Mouse (Mus musculus) cerebellum, postnatal 14 days (tissue): ENCODE data around the gene Adk.

ENCODE experiments used
- DNase-seq, 2 experiments: peaks; one replicate each; pipeline ENCODE4 v3.0.0; 2021; ENCODE audit warnings: mixed read lengths in 2 of 2

Adk gene

DNA sequence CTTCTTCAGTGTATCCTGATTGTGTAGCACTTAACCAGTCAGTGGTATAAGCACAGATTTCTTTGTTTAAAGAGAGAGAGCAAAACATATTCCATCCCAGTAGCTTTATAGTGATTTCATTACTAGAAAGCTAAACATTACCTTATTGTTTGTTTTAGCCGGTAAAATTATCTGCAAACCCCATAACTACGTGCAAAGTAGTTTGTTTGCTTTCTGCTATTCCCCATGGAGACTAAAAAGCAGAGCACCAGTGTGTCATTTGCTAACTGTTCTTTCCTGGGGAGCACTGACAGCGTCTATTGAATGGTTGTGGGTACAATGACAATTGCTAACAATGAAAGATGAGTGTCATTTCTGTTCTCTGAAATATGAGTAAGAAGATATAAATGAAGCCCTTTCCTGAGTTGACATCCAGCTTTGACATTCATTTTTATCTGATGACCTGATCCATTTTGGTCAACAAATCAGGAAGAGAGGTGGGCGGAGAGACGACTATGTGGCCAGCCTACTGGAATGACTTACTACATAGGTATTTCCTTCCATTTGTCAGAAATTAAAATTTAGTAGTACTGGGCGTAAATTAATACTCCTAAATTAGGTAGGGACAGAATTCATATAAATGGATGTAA, 226.6 kb downstream of the Adk start:
- no peak for DNase-seq

DNA sequence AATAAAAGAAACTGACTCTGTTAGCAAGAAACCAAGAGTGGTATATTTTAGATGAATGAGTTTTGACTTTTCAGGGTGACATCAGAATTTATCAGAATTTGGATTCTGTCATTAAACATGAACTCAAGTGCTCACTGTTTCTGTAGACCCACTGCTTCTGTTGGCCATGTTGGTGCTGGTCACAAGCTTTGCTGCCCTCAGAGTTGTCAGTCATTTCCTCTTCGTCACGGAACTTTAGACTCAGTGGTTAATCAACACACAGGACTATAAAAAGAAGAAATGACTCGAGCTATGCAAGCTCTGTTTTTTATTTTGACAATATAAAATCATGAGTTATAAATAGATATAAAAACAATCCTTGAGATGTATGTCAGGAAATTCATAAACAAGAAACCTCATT, 228.1 kb downstream of the Adk start:
- no peak for DNase-seq

DNA sequence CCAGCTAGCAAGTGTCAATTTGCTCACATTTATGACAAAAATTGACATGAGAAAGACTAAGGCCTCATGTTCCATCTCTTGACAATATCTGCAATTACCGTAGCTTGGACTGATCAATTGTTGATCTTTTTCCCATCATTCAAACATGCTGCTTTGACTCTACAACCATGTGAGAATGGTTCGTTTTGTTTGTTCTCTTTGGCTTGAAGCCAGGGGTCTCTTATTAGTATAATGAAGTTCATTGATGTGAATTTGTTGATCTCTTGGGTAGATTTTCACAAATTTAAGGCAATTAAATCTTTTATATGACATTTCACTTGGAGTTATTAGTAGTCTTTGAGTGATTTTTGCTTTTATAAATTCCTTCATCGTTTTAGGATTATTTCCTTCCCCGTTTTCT, 229.1 kb downstream of the Adk start:
- no peak for DNase-seq

GRCm38 (mm10) chr14:21284116-21284515, 231.7 kb downstream of the Adk start:
- no peak for DNase-seq

GRCm38 (mm10) chr14:21284847-21285246, 232.5 kb downstream of the Adk start:
- DNase-seq: no peak

DNA sequence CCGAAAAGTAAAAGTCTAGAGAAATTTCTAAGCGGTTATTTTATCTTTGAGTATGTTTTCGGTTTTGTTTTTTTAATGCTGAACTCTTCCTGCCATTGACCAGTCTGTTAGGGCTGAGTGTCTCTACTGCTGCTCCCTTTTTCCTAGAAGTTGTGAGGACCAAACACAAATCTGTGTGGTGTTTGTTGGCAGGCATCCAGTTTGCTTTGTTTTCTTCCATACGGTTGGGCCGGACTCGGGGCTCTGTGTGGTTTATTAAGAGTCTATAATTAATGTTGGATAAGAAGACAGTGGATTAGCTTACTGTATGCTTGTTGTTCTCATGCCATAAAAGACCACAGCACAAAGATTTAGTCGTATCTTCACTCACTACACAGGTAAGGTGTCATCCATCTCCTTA, 233.9 kb downstream of the Adk start:
- DNase-seq: no peak

DNA sequence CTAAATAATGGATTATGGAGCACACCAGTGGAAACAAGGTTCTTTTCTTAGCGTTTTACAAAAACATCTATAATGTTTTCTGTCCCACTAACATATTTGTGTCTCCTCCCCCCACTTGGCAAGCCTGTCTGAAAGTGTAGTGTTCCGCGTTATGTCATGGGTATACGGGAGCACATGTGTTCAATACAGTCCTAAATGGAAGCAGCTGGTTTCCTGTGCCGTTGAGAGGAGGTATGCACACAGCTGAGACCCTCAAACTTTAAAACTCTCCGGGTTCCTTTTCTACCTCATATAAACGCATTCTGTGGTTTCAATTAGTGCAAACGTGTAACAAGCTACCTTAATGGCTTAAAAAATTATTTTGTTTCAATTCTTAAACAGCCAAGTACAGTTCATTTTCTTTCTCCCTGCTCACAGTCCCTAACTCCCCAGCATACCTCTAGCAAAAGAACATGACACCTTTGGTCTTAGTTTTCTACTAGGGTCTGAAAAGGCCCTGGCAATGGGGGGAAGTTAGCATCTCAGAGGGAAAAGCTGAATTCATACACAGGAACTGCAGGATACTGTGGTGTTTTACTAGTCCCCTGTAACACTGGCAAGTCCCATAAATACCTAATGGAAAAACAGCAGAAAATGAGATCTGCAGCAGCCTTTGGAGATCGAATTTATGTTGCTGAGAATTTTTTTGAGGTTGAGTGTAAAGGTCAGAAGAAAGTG, 235.5 kb downstream of the Adk start:
- DNase-seq: no peak

GRCm38 (mm10) chr14:21299743-21300142, 247.4 kb downstream of the Adk start:
- no peak for DNase-seq

DNA sequence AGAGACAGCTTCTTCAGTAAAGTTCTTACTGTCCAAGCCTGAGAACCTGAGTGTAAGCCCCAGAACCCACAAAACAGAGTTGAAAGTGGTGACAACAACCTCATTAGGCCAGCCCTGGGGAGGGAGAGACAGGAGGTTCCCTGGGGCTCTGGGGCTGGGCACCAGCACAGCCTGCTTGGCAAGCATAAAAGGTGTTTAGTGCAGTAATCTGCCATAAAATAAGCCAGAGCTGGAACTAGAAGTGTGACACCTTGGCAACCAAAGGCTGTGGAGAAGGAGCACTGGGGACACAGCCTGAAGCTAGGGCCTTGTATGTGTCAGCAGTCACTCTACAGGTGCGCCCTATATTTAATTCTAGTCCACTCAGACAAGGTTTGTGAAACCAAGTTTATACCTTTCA, 252.4 kb downstream of the Adk start:
- peak; percentile 12 to 40 for DNase-seq

GRCm38 (mm10) chr14:21308349-21308936, 256.1 kb downstream of the Adk start:
- no peak for DNase-seq

DNA sequence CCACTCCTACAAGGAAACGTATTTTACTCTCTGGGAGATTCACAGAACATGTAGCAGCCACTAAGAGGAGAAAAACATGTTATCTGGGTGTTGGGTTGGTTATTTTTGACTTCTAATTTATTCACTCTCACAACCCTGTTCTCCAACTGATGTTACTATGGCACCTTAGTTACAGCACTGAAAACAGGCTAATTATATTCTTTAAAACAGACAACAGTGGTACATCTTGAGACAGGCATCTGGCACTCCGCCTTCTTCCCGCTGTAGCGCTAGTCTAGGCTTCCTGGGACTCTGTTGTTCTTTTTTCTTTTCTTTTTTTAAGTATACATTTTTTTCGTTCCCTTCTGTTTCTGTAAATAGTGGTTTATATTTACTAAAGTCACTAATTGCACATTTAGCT, 258.2 kb downstream of the Adk start:
- DNase-seq: no peak

DNA sequence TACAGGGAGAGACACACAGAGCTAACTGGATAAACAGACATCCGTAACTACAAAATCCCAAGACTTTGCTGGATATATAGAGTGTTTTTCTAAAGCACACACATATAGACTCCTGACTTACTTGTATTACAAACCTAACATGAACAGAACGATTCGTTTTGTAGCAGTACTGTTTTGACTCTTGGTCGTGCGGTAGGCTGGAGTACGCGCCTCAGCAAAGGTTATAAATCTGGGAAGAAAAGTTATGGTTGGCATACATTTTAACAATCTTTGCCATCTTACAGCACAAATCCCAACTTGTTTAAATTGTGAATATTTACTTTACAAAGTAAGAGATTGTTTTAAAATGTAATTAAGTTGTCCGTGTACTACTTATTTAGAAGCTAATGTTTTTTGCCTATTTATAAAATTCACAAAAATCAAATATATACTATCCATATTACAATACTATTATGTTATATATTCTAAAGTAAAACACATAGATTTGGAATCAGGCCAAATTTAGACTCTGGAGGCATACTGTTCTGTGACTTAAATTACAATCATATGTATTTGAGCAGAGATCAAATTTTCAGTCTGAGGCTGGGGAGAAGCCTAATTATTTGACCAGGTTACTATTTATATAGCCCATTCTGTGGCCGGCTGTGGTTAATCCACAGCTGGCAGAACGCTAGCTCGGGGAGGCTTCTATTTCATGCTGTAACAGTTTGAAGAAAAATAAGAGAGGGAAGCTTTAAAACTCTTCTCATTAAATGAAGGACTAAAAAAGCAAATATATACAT, 261.4 kb downstream of the Adk start:
- no peak for DNase-seq

GRCm38 (mm10) chr14:21314466-21314865, 262.1 kb downstream of the Adk start:
- no peak for DNase-seq

DNA sequence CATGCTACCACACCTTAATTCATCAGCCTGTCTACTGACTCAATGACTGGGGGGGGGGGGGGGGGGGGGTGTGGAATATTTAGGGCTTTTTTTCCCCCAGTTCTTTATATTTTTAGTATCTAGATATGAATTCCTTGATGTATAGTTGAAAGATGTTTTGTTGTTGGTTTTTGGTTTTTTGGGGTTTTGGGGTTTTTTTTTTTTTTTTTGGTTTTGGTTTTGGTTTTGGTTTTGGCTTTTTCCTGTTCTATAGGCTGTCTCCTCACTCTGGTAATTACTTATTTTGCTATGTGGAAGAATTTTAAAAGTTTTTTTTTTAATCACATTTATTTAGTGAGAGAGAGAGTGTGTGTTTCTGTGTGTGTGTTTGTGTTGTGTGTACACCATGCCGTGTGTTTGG, 282.5 kb downstream of the Adk start:
- no peak for DNase-seq

GRCm38 (mm10) chr14:21335691-21336314, 283.4 kb downstream of the Adk start:
- no peak for DNase-seq

DNA sequence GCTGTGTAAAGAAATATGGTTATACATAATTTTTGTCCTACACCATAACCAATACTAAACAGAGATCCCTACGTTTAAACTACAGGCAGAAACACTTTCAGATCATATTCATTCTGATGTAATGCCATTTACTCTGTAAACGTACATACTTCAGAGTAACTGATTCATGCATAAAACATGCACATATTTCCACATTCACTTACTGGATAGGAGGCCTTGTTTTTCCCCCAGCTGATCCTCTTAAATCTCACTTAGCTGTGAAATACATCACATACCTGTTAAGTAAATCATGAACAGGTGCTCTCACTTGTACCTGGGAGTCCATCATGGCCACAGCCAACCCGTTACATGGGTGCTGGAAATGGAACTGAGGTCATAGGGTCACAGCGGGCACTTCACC, 285.6 kb downstream of the Adk start:
- no peak for DNase-seq

DNA sequence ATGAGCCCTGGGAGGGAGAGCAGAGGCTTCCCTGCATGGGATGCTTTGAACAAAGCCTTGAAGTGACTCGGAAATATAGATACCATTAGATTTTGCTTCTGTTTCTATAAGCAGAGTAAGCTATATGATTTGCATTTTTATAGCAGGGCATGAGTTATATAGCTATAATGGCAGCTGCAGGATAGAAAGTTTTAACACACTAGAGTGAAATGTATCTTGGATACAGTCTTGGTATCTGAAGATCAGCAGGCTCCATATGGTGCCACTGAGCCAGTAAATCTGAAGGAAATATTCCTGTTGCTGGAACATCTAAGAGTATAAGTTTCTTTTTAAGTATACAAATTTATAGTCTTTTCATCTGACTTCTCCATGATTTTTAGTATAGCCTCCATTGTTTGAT, 288.8 kb downstream of the Adk start:
- no peak for DNase-seq

DNA sequence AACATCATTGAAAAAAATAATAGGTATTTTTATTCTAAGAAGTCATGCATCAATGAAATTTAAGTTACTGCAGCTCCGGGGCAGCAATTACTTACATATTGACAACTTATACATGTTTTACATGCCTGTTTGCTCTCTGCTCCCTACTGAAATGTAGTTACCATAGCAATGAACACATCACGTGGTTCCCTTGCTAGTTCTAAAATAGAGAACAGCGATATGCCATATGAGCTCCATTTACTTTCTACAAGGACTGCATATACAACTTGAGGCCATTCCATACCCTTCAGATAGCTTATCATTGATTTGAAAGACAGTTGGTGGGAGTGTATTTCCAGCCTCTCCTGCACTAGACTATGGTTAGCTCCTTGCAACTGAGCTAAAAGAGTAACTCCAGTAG, 290.6 kb downstream of the Adk start:
- DNase-seq: no peak

- DNase-seq: no peak
Measured at GRCm38 (mm10) chr14:21344896-21345295, 292.5 kb downstream of the Adk start.

GRCm38 (mm10) chr14:21348611-21349260, 296.4 kb downstream of the Adk start:
- DNase-seq: no peak

- DNase-seq: no peak
Measured at GRCm38 (mm10) chr14:21351646-21352045, 299.3 kb downstream of the Adk start.

- DNase-seq: no peak
Measured at GRCm38 (mm10) chr14:21356286-21356685, 303.9 kb downstream of the Adk start.
